Mouse (Mus musculus): ENCODE results near the gene Fbxo2. TPM values are rescaled to one million over a fixed set of nuclear protein-coding genes. Genes with fewer than 3 reads are reported as not detected.

Gene Fbxo2
- polyA plus RNA-seq (2012; ENCODE audit: low replicate concordance), result 0.55 and 1.0 TPM in 2 replicates

DNA sequence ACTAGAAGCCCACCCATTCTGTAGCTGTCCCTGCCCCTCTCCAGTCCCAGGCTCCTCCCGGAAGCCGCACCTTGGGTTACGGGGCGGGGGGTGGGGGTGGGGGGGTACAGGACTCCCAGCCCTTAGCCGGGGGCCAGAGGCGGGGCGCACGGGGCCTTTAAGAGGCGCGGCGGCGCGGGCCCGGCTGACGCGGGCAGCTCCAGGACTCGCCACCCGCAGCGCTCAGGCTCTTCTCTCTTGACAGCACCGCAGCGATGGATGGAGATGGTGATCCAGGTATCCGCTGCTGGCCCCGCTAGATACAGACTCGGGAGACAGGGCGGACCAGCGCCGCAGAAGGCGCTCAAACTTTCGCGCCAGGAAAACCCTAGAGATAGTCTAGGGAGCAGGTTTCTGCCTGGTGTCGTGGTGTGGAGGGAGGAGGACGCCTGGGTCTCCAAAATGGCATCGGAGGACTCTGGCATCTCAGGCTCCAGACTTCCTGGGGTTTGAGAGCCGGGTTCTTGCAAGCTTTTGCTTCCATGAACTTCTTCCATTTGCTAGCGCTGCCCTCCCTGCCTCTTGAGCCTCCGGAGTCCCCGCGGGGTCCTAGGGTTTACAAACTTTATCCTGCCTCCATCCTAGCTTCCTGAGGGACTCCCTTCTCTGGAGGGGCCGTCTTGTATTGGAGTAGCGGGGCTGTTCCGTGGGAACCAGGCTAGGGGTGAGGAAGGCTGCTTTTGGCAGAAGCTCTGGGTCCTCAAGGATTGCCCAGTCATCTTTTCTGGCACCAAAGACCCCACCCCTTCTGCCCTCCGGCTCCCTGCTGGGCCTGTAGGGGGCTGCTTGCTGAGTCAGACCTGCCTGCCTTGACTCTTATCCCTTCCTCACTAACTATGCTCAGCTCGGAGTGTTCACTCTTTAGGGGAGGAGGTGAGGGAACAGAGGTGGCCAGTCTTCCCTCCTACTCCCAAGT lies at the start of gene Fbxo2, which contains the start of gene Fbxo44:
TSS of gene Fbxo2 (plus strand) at position 186 of the 955 bp plus-strand sequence.
TSS of gene Fbxo44 (minus strand) at position 47 of the 955 bp plus-strand sequence.

DNA sequence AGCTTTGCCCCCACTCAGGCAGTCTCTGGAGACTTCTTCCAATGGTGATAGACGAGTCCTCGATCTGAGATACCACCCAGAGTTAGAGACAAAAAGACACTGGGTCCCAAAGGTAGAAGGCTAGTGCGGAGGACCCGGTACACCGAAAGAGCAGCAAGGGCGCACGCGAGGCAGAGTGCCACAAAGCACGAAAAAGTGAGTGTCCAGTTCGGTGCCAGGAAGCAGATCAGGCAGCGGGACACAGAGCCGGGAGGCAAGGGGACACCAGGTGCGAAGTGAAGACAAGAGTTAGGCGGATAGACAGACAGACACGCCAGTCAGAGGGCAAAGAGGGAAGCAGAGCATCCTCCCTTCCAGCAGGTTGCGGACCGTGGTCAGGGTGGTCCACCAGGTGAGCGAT lies 30.3 kb upstream of the Fbxo2 start, which contains the start of gene Mad2l2:
TSS of gene Mad2l2 (plus strand) at position 252 of the 400 bp plus-strand sequence.

DNA sequence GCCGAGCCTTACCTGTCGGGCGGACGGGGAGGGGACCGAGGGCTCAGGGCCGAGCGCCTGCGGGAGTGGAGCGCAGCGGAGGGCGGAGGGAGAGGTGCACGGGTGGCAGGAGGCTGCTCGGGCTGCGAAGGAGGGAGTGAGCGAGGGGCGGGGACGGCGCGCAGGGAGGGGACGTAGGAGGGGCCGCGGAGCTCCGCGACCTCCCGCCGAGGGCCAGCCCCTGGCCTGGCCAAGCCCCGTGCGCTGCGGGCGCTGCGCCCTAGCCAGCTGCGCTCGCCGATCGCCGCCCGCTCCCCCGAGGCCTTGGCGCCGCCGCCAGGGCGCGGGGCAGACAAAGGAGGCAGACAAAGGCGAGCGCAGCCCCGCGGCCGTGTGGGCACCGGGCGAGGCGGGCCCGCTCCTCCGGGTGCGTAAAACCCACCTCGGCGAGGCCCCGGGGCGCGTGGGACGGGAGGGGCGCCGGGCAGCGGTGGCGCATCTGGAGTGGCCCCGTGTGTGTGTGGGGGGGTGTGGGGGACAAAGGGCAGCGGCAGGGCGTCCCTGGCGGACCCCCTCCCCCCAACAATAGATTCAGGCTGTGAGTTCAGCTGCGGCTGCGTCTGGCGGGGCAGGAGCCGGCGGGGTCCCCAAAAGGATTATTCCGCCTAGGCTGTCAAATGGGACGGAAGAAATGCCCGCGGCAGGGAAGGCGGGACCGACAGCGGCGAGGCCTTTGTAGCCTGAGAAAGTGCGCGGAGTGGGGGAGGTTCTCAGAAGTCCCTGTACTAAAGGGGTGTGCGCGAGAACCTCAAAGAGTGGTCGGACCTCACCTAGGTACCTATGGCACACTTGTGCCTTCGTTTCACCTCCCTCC lies 29.6 kb upstream of the Fbxo2 start, which contains the start of gene Draxin:
TSS of gene Draxin (minus strand) at position 138 of the 853 bp plus-strand sequence.

DNA sequence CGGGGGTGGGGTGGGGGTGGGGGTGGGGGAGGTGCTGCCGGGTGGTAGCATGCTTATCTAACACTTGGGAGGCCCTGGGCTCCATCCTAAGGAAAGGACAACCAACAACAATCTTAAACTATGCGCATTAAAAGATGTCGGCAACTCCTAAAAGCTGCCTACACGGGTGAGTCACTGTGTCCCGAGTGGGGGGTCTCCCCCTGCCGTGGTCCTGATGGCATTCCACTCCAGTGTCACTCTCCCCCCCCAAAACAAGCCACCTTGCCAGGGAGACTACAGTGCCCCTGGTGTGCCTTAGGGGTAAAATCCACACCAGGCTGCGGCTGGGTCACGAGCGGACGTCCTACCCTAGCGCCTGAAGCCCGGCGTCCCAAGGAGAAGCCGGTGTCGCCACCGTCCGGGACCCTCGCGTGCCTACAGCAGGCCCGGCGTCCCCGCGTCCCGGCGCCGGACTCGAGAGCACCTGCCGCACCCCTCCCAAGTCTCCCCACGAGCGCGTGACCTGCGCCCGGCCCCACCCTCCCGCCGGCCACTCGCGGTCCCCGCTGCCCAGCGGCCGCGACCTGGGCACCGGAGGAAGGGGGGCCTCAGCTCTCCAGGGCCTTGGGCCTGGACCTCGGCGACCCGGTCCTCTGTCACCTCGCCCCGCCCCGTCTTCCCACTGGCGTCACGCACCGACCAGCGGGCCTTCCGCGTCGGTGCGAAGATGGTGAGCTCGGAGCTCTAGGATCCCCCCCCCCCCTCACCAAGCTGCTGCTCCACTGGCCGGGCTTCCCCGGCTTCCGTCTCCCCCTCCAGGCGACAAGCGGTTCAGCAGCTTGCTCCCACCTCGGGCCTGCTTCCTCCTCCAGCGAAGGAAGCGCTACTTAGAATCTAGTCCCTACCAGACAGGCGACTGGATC lies 8.9 kb upstream of the Fbxo2 start, which contains the start of gene Fbxo6:
TSS of gene Fbxo6 (minus strand) at position 874 of the 902 bp plus-strand sequence.

Other genes starting within 250 kb of the Fbxo2 start
- 5.4 and 8.1 TPM in 2 replicates for gene Plod1, start 223.9 kb upstream of the Fbxo2 start, polyA plus RNA-seq (2012; ENCODE audit: low replicate concordance)
- 97.1 and 132 TPM in 2 replicates for gene 2510039O18Rik, start 219.7 kb upstream of the Fbxo2 start, polyA plus RNA-seq (2012; ENCODE audit: low replicate concordance)
- not detected in 2 replicates for gene Nppb, start 174.8 kb upstream of the Fbxo2 start, polyA plus RNA-seq (2012; ENCODE audit: low replicate concordance)
- not detected in 2 replicates for gene Nppa, start 159.9 kb upstream of the Fbxo2 start, polyA plus RNA-seq (2012; ENCODE audit: low replicate concordance)
- gene Clcn6, start 121.8 kb upstream of the Fbxo2 start, polyA plus RNA-seq (2012; ENCODE audit: low replicate concordance), result 1.5 and 1.6 TPM in 2 replicates
- gene Mthfr, start 121.5 kb upstream of the Fbxo2 start, polyA plus RNA-seq (2012; ENCODE audit: low replicate concordance), result 14.7 and 23.3 TPM in 2 replicates
- gene Agtrap, start 72.6 kb upstream of the Fbxo2 start, polyA plus RNA-seq (2012; ENCODE audit: low replicate concordance), result 3.4 and 11.6 TPM in 2 replicates
- gene Mad2l2, start 30.2 kb upstream of the Fbxo2 start, polyA plus RNA-seq (2012; ENCODE audit: low replicate concordance), result 18.3 and 24.2 TPM in 2 replicates
- 0.03 and 0.17 TPM in 2 replicates for gene Draxin, start 29.9 kb upstream of the Fbxo2 start, polyA plus RNA-seq (2012; ENCODE audit: low replicate concordance)
- 22.6 and 24.6 TPM in 2 replicates for gene Fbxo6, start 8.5 kb upstream of the Fbxo2 start, polyA plus RNA-seq (2012; ENCODE audit: low replicate concordance)
- 8.9 and 13.4 TPM in 2 replicates for gene Fbxo44, start 139 bp upstream of the Fbxo2 start, polyA plus RNA-seq (2012; ENCODE audit: low replicate concordance)
- 0.03 and 0.11 TPM in 2 replicates for gene Disp3, start 127.3 kb downstream of the Fbxo2 start, polyA plus RNA-seq (2012; ENCODE audit: low replicate concordance)